Mouse (Mus musculus): Measurements from ENCODE around the gene Emx1.

GRCm38 (mm10) chr6:85189911-85190591, 2.8 kb downstream of the Emx1 start:
- TF ChIP-seq MAX (IDR thresholded peaks at IDR 0.05; ENCODE audit: low read length) (no peak), BHLHE40 (IDR thresholded peaks at IDR 0.05; ENCODE audit: low read depth, low read length) (no peak), CTCF (conservative IDR thresholded peaks at IDR 0.05 in 1 of 2, IDR thresholded peaks at IDR 0.05 in 1 of 2; ENCODE audit: low read depth in 2 of 2, low read length in 2 of 2) (no peak), ZNF384 (IDR thresholded peaks at IDR 0.05; ENCODE audit: low read depth, low read length) (no peak), USF1 (IDR thresholded peaks at IDR 0.05; ENCODE audit: low read depth, low read length) (no peak), POLR2A (IDR thresholded peaks at IDR 0.05; ENCODE audit: low read depth, low read length) (no peak), TCF12 (IDR thresholded peaks at IDR 0.05; ENCODE audit: low read depth, low read length) (no peak), ETS1 (conservative IDR thresholded peaks at IDR 0.05; ENCODE audit: low read depth, low read length) (no peak), RAD21 (IDR thresholded peaks at IDR 0.05; ENCODE audit: low read depth, low read length) (no peak), HCFC1 (IDR thresholded peaks at IDR 0.05; ENCODE audit: low read depth, low read length) (no peak), POLR2AphosphoS2 (IDR thresholded peaks at IDR 0.05; ENCODE audit: low read depth, low read length) (no peak)
